Mouse (Mus musculus): ENCODE data around the gene Asb5. TPM values are rescaled to one million over a fixed set of nuclear protein-coding genes. Genes with fewer than 3 reads are reported as not detected.

The Asb5 gene
- polyA plus RNA-seq (2014; fragmentation: Nextera tagmentation; extraction: Ambion mirVana) = 3.5 and 6.2 TPM in 2 replicates

DNA sequence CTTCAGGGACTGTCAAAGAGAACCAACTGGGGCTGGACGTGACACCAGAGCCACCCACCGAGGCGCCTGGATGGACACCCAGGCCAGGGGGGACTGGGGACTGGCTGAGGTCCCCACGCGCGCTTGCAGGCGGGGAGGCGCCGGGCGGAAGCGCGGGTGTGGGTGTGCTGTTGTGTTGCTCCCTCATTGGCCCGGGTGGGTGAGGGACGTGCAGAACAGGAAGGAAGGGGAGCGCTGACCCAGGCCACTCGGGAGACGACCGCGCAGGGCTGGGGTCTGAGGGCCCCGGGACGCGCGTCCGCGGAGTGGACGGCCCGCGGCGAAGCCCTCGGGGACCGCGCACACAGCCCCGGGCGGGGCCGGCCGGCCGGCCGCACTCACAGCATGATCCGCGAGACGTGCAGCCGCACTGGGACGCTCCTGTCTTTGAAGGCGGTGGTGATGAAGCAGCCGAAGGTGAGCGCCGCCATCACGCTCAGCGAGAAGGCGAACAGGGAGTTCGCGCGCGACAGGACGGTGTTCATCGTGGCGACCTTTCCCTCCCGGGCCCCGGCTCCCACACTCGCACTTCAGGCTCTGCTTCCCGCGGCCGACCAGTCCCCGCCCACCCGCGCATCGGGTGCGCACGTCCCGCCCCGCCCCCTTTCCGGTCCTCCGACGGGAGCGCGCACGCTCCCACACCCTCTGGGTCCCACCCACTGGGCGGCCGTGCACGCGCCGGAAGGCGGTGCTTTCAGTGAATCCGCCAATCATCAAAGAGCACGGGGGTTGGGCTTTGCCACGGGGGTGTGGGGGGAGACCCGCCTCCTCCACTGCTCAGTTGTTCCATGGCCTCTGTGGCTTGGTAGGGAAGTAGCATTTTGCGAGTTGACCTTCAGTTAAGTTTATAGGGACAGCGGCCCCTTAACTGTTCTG, at the start of gene Asb5, which contains the start of gene Spcs3:
Gene Asb5 (plus strand): TSS at position 199 of the 915 bp plus-strand sequence.
Gene Spcs3 (minus strand): TSS at position 617 of the 915 bp plus-strand sequence.
- Histone ChIP-seq H3K27me3 (replicated peaks; ENCODE audit: control insufficient read depth, insufficient read depth, low read length) (no peaks in the 10 kb centered on the region), H3K4me2 (ENCODE audit: low read length) (peak within 1 kb of the TSS; percentile 69), H3K9ac (ENCODE audit: low read length) (peak within 1 kb of the TSS; percentile 93), H3K27ac (ENCODE audit: low read depth) (peak within 1 kb of the TSS; percentile 82), H3K4me3 (ENCODE audit: low read depth, low read length) (peak within 1 kb of the TSS; percentile 94), H3K9me3 (ENCODE audit: control insufficient read depth, low read length) (no peaks in the 10 kb centered on the region), H3K4me1 (replicated peaks; ENCODE audit: control insufficient read depth, insufficient read depth, low read length) (peaks cover 13% of the 10 kb centered on the region), H3K36me3 (ENCODE audit: control insufficient read depth, insufficient read depth, low read length) (peaks cover 7% of the 10 kb centered on the region; the same call in 1 of the 2 replicates)
- peak; percentile 97 for DNase-seq (ENCODE audit: low spot score)
- under 1% methylated on average over 65 of the region's 89 CpGs for WGBS
- ATAC-seq (replicated peaks; ENCODE audit: low FRiP score, low TSS enrichment, low read depth) = peak; percentile 95

DNA sequence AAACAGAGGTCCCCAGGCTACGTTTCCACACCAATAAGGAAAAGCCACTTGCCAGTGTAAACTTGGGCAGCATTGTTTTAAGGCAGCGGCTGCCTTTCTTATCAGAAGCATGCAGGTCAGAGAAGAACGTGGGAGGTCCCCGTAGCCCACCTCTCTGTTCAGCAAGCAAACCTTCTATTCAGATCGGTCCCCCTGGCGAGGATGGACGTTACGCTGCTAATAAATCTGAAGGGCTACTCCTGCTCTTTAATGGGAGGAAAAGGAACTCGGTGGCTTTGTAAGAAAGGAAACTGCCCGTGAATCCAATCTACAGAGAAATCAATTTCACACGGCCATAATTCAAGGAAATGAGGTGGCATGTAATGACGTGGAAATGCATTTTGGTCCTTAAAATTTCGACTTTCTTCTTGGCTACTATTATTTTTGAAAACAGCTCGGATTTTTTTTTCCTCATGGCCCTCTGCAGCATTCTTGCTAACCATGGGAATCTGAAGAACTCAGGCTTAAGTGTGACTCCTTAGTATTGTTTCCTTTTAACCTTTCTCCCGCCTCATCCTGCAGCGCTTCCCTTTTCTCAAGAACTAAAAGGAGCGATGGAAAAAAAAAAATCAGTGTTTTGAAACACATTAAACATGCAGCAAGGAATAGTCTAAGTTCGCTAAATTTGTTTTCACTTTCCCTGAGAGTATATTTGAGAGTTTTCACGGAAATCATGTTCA, 42.7 kb upstream of the Asb5 start:
- ATAC-seq (replicated peaks; ENCODE audit: low FRiP score, low TSS enrichment, low read depth) (no peak), DNase-seq (ENCODE audit: low spot score) (no peak)
- WGBS = 41% methylated on average over 19 of the region's 19 CpGs
- H3K36me3 ChIP-seq (ENCODE audit: control insufficient read depth, insufficient read depth, low read length) = no peaks in the 10 kb centered on the region
- H3K27me3 ChIP-seq (replicated peaks; ENCODE audit: control insufficient read depth, insufficient read depth, low read length) = no peaks in the 10 kb centered on the region
- H3K9me3 ChIP-seq (ENCODE audit: control insufficient read depth, low read length) = no peaks in the 10 kb centered on the region
- no peak overlapping the region for H3K27ac ChIP-seq (ENCODE audit: low read depth)
- no peak overlapping the region for H3K9ac ChIP-seq (ENCODE audit: low read length)
- no peak overlapping the region for H3K4me3 ChIP-seq (ENCODE audit: low read depth, low read length)
- H3K4me1 ChIP-seq (replicated peaks; ENCODE audit: control insufficient read depth, insufficient read depth, low read length) = no peaks in the 10 kb centered on the region
- peak overlapping the region; percentile 25 for H3K4me2 ChIP-seq (ENCODE audit: low read length)

DNA sequence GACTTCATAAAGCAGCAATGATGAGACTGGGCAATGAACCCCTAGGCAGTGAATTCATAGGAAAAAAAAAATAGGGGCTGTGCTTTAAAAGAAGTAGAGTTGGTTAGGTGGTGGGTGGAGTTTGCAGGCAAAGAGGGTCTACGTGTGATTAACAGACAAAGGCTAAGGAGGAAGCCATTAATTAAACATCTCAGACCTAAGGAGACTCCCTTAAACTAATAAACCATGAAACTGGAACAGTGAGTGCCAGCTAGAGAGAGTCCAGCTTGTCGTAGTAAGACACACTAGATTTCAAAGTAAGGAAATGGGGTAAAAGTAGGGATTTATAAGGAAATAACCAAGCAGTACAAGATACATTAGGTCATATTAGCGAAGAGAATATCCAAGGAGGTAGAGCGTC, 40.9 kb upstream of the Asb5 start:
- no peak for DNase-seq (ENCODE audit: low spot score)
- WGBS = 71% methylated on average over 4 of the region's 4 CpGs
- no peak overlapping the region for H3K4me3 ChIP-seq (ENCODE audit: low read depth, low read length)
- H3K4me2 ChIP-seq (ENCODE audit: low read length) = no peak overlapping the region
- no peaks in the 10 kb centered on the region for H3K9me3 ChIP-seq (ENCODE audit: control insufficient read depth, low read length)
- no peaks in the 10 kb centered on the region for H3K36me3 ChIP-seq (ENCODE audit: control insufficient read depth, insufficient read depth, low read length)
- no peak overlapping the region for H3K9ac ChIP-seq (ENCODE audit: low read length)
- H3K27me3 ChIP-seq (replicated peaks; ENCODE audit: control insufficient read depth, insufficient read depth, low read length) = no peaks in the 10 kb centered on the region
- H3K27ac ChIP-seq (ENCODE audit: low read depth) = no peak overlapping the region
- no peak for ATAC-seq (replicated peaks; ENCODE audit: low FRiP score, low TSS enrichment, low read depth)
- H3K4me1 ChIP-seq (replicated peaks; ENCODE audit: control insufficient read depth, insufficient read depth, low read length) = no peaks in the 10 kb centered on the region

- ATAC-seq (replicated peaks; ENCODE audit: low FRiP score, low TSS enrichment, low read depth) (peak; percentile 43; the same call in 1 of the 2 replicates), DNase-seq (ENCODE audit: low spot score) (no peak)
- Histone ChIP-seq H3K27me3 (replicated peaks; ENCODE audit: control insufficient read depth, insufficient read depth, low read length) (no peaks in the 10 kb centered on the region), H3K4me2 (ENCODE audit: low read length) (no peak overlapping the region), H3K9me3 (ENCODE audit: control insufficient read depth, low read length) (no peaks in the 10 kb centered on the region), H3K27ac (ENCODE audit: low read depth) (no peak overlapping the region), H3K4me3 (ENCODE audit: low read depth, low read length) (no peak overlapping the region), H3K9ac (ENCODE audit: low read length) (no peak overlapping the region), H3K4me1 (replicated peaks; ENCODE audit: control insufficient read depth, insufficient read depth, low read length) (no peaks in the 10 kb centered on the region), H3K36me3 (ENCODE audit: control insufficient read depth, insufficient read depth, low read length) (no peaks in the 10 kb centered on the region)
- 17% methylated on average over 6 of the region's 6 CpGs for WGBS
These were observed 38.2 kb upstream of the Asb5 start for GRCm38 (mm10) chr8:54491057-54491690.

DNA sequence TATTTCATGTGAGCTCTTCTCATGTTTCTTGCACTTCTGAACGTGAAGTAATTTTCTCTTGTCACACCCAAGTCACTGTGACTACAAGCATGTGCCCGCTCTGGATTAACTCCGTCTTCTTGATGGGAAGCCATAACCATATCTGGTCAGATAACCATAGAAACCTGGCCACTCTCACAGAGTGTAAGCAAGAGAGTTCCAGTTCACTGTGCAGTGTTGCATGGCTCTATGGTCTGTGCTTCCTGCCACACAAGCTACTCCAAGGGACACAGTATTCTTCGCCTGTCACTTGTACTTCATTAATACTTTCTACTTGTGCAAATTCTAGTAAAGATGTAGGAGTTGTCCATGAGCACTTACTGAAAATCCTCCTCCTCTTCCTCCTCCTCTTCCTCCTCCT, 37.4 kb upstream of the Asb5 start:
- Histone ChIP-seq H3K4me1 (replicated peaks; ENCODE audit: control insufficient read depth, insufficient read depth, low read length) (no peaks in the 10 kb centered on the region), H3K4me2 (ENCODE audit: low read length) (no peak overlapping the region), H3K27ac (ENCODE audit: low read depth) (no peak overlapping the region), H3K9me3 (ENCODE audit: control insufficient read depth, low read length) (no peaks in the 10 kb centered on the region), H3K36me3 (ENCODE audit: control insufficient read depth, insufficient read depth, low read length) (no peaks in the 10 kb centered on the region), H3K27me3 (replicated peaks; ENCODE audit: control insufficient read depth, insufficient read depth, low read length) (no peaks in the 10 kb centered on the region), H3K9ac (ENCODE audit: low read length) (no peak overlapping the region), H3K4me3 (ENCODE audit: low read depth, low read length) (no peak overlapping the region)
- DNase-seq (ENCODE audit: low spot score) = no peak
- ATAC-seq (replicated peaks; ENCODE audit: low FRiP score, low TSS enrichment, low read depth) = peak; percentile 62; the same call in 1 of the 2 replicates
- WGBS = 63% methylated on average over 4 of the region's 4 CpGs

- Histone ChIP-seq H3K9me3 (ENCODE audit: control insufficient read depth, low read length) (no peaks in the 10 kb centered on the region), H3K9ac (ENCODE audit: low read length) (no peak overlapping the region), H3K27ac (ENCODE audit: low read depth) (no peak overlapping the region), H3K4me3 (ENCODE audit: low read depth, low read length) (no peak overlapping the region), H3K4me1 (replicated peaks; ENCODE audit: control insufficient read depth, insufficient read depth, low read length) (no peaks in the 10 kb centered on the region), H3K4me2 (ENCODE audit: low read length) (no peak overlapping the region), H3K27me3 (replicated peaks; ENCODE audit: control insufficient read depth, insufficient read depth, low read length) (no peaks in the 10 kb centered on the region), H3K36me3 (ENCODE audit: control insufficient read depth, insufficient read depth, low read length) (no peaks in the 10 kb centered on the region)
- WGBS = 13% methylated on average over 6 of the region's 6 CpGs
- DNase-seq (ENCODE audit: low spot score) (peak; percentile 61), ATAC-seq (replicated peaks; ENCODE audit: low FRiP score, low TSS enrichment, low read depth) (no peak)
These were observed 36.3 kb upstream of the Asb5 start for GRCm38 (mm10) chr8:54493110-54493509.

- ATAC-seq (replicated peaks; ENCODE audit: low FRiP score, low TSS enrichment, low read depth) (no peak), DNase-seq (ENCODE audit: low spot score) (no peak)
- H3K9ac ChIP-seq (ENCODE audit: low read length) = no peak overlapping the region
- H3K27me3 ChIP-seq (replicated peaks; ENCODE audit: control insufficient read depth, insufficient read depth, low read length) = no peaks in the 10 kb centered on the region
- H3K9me3 ChIP-seq (ENCODE audit: control insufficient read depth, low read length) = no peaks in the 10 kb centered on the region
- H3K4me3 ChIP-seq (ENCODE audit: low read depth, low read length) = no peak overlapping the region
- H3K27ac ChIP-seq (ENCODE audit: low read depth) = no peak overlapping the region
- 44% methylated on average over 3 of the region's 3 CpGs for WGBS
- no peak overlapping the region for H3K4me2 ChIP-seq (ENCODE audit: low read length)
- no peaks in the 10 kb centered on the region for H3K4me1 ChIP-seq (replicated peaks; ENCODE audit: control insufficient read depth, insufficient read depth, low read length)
- no peaks in the 10 kb centered on the region for H3K36me3 ChIP-seq (ENCODE audit: control insufficient read depth, insufficient read depth, low read length)
These were observed 35.5 kb upstream of the Asb5 start for GRCm38 (mm10) chr8:54493915-54494314.

- H3K4me1 ChIP-seq (replicated peaks; ENCODE audit: control insufficient read depth, insufficient read depth, low read length) = no peaks in the 10 kb centered on the region
- H3K4me3 ChIP-seq (ENCODE audit: low read depth, low read length) = no peak overlapping the region
- WGBS = 59% methylated on average over 7 of the region's 7 CpGs
- no peaks in the 10 kb centered on the region for H3K36me3 ChIP-seq (ENCODE audit: control insufficient read depth, insufficient read depth, low read length)
- DNase-seq (ENCODE audit: low spot score) (no peak), ATAC-seq (replicated peaks; ENCODE audit: low FRiP score, low TSS enrichment, low read depth) (no peak)
- no peak overlapping the region for H3K9ac ChIP-seq (ENCODE audit: low read length)
- H3K27me3 ChIP-seq (replicated peaks; ENCODE audit: control insufficient read depth, insufficient read depth, low read length) = no peaks in the 10 kb centered on the region
- H3K9me3 ChIP-seq (ENCODE audit: control insufficient read depth, low read length) = no peaks in the 10 kb centered on the region
- no peak overlapping the region for H3K4me2 ChIP-seq (ENCODE audit: low read length)
- no peak overlapping the region for H3K27ac ChIP-seq (ENCODE audit: low read depth)
These were observed 26.3 kb upstream of the Asb5 start for GRCm38 (mm10) chr8:54503104-54503503.

Data from intestine, embryonic 14.5 days (tissue).